Mouse (Mus musculus): ENCODE results near the gene Mylk3.

GRCm38 (mm10) chr8:85380824-85381209 lies 5.3 kb downstream of the Mylk3 start:
- no peak for TF ChIP-seq CTCF (IDR thresholded peaks at IDR 0.05; ENCODE audit: low read depth)
- no peak for TF ChIP-seq EP300 (optimal IDR thresholded peaks at IDR 0.05)

Data from stomach, postnatal 0 days (tissue).